Mouse (Mus musculus) heart, adult 2 months (tissue): ENCODE measurements around the gene Zfp593.

ENCODE experiments used
- CTCF ChIP-seq: fragments of 200-600 bp; IDR thresholded peaks from 2 replicates; pipeline ENCODE4 v1.8.1; 2022; ENCODE audit warnings: antibody characterized with exemption, mild to moderate bottlenecking, moderate library complexity
- POLR2A ChIP-seq: fragments of 200-500 bp; IDR thresholded peaks from 2 replicates; pipeline ENCODE4 v1.6.1; 2011; ENCODE audit warnings: mild to moderate bottlenecking, low read depth, low read length, control low read depth; ENCODE audit not compliant: insufficient read depth

DNA sequence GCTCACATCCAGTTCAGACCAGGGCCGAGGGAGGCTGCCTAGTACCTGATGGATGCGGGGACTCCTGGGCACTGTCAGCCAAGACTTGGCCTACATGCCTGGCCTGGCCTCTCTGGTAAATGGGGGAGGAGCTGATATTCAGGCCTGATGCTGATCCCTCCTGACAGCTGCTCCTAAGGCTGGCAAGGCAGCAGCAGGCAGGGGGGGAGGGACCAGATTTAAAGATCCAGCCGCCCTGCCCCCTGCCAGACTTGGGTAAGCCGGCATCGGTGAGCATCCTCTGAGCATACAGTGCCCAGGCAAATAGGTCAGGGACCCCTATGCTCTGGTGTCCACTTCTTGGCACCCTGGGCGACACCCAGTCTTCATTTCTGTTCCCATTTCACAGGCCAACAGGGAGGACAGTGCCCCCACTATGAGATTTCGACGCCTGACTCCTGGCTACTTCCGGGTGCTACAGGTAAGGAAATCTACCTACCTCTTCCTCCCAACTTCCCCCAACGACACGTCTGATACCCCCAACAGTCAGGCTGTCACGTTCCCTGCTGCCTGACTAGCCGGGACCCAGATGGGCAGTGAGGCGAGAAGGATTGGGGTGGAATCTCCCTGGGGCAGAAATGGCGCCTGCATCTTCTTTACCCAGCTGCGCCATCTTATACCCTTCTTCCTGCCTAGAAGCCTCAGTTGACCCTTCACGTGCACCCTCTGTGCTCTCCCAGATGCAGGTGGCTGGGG is 1.7 kb downstream of the Zfp593 start, which contains the start of gene E130218I03Rik:
- TF ChIP-seq CTCF: no peak
- no peak for TF ChIP-seq POLR2A
